Mouse (Mus musculus): ENCODE data around the gene Slc35g1.
"Not testable (repeated sequence)": the region's sequence is repeated elsewhere in the genome, so short reads cannot be mapped to it uniquely, and the experiment has no call there.

Gene Slc35g1

DNA sequence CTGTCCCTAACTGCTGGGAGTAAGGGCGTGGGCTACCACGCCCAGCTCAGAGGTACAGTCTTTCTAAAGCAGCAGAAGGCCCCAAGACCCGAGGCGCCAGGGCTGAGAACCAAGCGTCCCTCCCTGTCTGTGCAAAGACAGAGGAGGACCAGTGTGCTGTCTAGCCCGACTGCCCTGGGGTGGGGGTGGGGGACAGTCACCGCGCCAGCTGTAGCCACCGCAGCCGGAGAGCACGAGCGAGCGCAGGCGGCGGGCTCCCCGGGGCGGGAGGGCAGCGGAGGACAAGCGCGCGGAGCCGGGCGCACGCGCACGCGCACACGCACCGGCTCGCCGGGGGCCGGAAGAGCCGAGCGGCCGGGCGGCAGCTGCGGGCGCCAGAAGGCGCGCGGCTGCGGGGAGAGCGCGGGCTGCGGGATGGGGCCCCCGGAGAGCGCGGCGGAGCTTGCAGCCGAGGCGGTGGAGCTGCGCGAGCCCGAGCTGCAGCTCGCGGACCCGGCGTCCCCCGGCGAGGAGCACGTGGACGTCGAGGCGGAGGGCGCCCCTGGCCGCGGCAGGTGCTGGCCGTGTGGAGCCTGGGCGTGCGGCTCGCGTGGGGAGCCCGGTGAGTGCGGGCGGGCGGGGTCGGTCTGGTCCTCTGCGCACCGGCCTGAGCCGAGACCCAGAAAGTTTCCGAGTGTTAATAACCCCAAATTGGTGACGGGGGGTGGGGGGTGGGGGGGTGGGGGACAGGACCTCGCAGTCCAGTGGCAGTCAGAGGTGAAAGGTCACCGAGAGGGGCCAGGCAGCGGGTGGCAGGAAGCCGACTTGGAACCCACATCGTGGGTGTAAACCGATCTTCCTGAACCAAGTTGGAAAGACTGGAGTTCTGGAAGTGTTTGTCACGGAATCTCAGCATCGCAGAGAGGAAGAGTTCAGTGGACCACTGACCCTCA lies at the start of gene Slc35g1:
Slc35g1 (plus strand) TSS at position 280 of the 932 bp plus-strand sequence.
- DNase-seq (ENCODE audit: low spot score): peak; percentile 27

DNA sequence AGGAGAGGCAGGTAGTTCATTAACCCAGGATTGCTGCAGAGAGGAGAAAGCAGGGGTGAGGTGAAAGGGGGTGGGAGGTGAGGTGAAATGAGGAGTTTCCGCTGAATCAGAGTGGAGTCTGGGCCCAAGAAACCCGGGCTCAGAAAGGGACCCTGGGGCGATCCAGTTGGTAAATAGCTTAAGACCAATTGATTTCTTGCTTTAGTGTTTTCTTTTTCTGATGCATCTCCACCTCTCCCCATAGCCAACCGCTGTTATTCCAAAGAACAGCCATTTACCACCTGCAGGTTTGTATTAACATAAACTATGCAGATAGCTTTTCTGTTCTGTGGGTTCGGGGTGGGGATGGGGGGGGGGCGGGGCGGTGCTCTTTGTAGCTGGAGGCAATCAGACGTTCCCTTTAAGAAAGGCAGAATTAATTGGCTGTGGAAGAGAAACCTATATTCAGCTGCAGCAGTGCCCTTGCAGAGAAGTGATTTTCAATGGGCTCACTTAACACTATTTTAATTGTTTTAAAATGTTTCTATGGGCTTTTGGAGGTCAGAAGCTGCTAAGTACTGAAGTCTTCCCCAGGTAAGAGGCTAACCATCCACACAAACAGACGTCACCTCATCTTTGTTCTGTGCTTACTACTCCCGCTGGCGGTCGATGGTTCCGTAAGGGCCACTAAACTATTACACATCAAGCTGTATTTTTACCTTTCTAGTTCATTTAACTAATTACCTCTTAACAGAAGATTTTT lies 47.3 kb upstream of the Slc35g1 start:
- no peak for DNase-seq (ENCODE audit: low spot score)

DNA sequence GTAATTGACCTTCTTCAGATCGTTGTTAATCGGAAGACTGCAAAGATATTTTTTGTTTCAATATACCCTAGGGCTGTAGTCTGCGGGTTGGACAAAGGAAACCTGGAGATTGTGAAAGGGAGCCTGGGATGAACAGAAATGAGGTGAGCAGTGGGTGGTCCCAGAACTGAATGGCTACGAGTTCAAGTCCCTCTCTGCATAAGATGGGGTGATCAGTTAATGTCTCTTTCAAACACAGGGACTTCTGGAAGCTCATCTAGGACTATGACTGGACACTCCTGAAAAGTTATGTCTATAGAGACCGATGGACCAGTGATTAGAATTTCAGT lies 46.8 kb upstream of the Slc35g1 start:
- no peak for DNase-seq (ENCODE audit: low spot score)

DNA sequence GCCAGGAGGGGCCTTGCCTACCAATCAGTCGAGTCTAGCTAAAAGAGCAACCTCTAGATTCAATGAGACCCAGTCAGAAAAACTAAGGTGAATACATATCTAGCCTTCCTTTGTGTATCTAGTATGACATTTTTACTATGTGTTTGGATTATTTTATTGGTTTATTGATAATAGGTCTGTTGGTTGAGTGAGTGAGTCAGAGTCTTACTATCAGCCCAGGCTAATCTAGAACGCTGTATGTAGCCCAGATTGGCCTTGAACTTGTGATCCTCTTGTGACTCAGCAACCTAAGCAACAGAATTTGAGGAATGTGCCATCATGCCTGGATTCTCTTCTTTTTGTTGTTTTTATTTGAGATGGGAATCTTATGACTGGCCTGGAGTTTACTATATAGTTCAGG lies 44.6 kb upstream of the Slc35g1 start:
- DNase-seq (ENCODE audit: low spot score): no peak

DNA sequence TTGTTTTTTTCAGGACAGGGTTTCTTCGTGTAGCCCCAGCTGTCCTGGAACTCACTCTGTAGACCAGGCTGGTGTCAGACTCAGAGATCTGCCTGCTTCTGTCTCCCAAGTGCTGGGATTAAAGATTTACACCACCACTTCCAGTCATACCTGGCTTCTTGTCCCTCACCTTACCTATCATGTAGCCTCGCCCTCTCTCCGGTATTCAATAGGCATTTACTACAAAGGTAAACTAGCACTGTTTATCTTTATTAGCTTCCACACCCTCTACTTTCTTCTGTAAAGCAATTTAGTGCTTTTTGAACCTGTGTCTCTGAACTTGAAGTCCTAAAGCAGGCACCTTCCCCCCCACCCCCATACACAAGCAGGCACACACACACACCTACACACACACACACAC lies 44.1 kb upstream of the Slc35g1 start:
- DNase-seq (ENCODE audit: low spot score): no peak

DNA sequence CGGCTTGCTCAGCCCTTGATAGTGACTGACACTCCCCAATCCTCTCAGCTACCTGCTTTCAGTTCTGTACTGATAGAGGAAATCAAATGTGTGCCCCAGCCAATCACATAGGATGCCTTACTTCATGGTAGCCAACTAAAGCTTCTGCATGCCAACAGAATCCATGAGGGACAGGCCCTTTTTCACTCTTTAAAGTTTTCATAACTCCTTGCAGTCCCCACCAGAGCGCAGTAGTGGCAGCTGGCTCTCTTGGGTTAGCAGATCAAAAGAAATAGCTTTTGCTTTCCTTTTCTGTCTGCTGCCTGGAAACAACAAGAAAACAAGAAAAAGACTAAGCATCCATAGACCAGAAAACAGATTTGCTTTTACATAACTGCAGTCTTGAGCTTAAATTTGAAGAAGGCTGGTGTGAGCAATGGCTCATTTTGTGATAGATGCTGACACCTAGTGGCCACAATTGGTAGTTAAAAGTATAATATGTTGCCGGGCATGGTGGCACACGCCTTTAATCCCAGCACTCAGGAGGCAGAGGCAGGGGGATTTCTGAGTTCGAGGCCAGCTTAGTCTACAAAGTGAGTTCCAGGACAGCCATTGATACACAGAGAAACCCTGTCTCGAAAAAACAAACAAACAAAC lies 43.2 kb upstream of the Slc35g1 start:
- DNase-seq (ENCODE audit: low spot score): peak; percentile 29

DNA sequence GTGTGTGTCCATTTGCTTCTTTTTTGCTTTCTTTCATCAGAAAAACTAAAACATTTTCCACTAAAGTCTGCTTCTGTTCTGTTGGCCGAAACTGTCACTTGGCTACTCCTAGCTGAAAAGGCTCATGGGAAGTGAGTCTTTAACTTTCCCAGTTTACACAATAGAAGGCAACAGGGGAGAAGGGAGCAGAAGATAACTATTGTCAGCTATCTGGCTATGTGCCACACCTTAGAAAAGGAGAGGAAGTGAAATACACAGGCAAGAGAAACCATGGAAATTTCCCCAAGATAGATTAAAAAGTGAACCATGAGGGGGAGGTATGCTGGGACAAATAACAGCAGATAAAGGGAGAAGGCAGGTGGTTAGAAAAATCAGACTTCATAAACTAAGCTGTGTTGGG lies 41.5 kb upstream of the Slc35g1 start:
- no peak for DNase-seq (ENCODE audit: low spot score)

DNA sequence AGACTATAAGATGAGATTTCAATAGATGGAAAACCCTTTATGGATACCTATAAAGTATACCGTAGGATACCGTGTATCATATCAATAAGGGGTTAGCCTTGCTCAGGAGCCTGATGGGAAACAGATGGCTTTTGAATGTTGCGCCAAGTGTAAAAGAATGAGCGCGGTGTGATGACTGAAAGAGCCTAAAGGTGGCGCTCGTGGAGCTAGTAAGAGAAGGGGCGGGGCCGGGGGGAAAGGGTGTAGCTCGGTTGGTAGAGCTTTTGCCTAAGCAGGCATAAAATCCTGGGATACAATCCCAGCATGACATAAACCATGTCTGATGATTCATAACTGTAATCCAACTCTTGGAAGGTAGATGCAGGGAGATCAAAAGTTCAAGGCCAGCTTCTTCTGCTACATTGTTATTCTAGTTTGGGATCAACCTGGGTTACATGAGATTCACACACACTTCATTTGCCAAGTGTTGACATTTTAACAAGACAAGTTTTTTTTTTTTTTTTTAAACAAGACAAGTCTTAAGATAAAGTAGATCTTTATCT lies 40.9 kb upstream of the Slc35g1 start:
- DNase-seq (ENCODE audit: low spot score): no peak

DNA sequence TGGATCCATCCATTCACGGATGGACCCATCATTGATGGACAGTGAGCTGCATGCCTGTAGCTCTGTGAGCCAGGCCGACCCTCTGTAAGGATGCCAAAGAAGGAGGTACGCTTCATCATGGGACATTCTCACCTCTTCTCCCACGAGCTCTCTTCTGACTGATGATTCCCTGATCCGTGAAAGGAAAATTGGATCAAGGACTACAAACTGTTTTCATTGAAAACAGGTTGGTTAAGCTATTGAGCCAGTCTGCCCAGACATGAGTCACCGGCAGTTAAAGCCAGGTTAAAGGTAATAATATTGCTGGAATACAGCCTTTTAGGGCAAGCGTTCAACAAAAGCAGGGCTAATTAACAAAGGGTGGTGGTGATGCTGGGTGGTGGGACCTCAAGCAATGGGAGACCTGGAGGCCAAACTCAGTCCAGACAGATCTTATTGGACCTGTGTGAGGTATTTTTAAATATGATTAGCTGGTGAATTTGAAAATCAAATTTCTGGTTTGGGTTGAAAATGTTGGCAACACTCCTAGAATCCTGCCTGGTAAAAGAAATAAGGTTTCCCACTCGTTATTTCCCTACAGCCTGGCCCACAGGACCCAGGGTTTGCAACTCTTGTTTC lies 39.5 kb upstream of the Slc35g1 start:
- no peak for DNase-seq (ENCODE audit: low spot score)

DNA sequence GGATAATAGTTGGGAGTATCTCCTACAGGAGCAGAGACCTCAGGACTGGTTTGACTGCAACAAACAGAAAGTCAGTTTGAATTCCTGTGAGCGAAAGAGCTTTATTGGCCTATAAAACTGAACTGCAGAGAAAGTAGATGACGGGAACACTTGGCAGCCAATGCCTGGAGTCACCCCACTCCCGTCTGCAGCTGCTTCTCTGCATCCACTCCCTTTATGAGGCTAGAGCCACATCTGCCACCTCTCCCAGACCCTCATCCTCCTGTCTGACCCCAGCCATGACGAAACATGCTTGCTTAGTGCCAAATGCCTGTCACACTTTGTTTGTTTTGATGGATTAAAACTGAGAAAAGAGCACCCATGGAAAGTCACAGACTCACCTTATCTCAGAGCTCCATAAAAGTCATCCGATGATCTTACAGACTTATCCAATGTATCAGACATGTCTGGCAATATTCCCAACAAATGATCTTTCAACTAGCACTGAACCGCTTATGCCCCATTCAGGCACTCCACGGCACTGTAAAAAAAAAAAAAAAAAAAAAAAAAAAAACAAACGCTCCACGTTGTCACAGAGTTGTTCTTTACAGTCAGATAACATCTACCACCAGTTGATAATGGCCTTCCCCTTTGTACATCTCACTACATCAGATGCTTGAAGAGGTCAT lies 37.7 kb upstream of the Slc35g1 start:
- DNase-seq (ENCODE audit: low spot score): no peak

DNA sequence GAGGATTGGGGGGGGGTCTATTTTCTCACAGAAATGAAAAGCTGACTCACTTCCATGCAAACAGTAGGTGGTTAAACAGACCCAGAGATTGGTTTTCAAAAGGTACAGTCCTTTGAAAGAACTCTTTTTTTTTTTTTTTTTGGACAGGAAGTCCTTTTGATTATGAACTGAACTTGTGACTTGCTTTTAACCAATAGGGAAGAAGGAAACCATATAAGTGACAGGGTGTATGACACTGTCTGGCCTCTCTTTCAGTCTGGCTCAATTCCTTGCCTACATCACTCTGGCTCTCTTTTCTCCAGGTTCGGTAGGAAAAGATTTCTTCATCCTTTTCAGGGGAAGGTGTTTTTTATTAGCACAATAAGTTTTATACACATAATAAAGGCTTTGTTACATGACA lies 36.5 kb upstream of the Slc35g1 start:
- no peak for DNase-seq (ENCODE audit: low spot score)

DNA sequence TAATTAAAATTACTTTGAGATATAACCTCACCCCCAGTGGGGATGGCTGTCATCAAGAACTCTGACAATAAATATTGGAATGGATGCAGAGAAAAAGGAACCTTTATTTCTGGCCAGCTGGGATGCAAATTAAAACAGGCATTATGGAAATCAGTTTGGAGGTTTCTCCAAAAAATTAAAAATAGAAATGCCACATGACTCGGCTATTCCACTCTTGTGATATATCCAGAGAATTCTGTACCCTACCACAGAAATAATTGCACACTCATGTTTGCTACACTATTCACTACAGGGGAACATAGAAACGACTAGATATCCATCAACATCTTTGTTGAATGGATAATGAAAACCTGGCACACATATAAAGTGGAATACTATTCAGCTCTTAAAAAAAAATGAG lies 33.9 kb upstream of the Slc35g1 start:
- DNase-seq (ENCODE audit: low spot score): no peak

DNA sequence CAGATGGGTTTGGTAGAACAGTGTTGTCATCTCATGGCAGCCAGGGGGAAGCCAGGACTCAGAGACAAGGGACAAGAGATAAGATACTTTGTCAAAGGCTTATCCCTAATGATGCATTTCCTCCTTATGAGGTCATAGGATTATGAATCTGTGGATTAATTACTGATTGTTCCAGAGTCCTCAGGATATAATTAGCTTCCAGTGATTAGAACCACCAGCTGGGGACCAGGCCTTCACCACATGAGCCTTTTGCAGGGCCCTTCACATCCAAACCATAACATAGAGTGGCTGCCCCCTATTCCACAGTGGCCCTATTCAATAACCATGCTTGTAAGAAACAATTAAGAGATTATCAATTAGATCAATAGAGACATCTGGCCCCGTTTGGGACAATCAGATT lies 32.4 kb upstream of the Slc35g1 start:
- DNase-seq (ENCODE audit: low spot score): no peak

DNA sequence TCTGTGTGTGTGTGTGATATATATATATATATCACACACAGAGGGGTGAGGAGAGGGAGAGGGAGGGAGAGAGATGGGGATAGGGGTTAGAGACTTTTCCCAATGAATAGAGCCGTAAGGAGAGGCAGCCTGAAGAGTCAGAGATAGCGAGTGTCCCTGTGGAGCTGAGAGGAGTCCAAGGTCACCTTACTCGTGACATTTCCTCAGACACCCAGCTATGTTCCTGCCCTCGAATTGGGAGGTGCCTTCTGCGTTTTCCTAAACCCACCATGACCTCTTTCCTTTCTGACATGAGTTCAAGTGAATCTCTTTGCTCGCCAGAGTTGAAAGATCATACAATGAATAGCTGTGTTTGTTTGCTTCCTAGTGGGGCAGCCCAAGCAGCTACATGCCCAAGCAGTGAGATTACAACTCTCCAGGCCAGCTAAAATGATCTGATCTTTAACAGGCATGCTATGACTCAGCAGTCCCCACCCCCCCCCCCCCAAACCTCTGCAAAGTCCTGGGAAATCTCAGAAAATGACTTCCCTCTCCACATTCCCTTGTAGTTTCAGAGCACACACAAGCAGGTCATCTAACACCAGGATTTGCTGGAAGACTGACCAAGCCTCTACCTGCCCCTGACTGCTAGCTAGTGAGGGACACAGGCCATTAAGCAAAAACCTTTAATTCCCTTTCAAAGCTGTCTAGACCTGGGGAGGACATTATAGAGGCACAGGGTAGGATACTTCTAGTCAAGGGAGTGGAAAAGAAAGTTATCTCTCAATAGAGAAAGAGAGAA lies 31.7 kb upstream of the Slc35g1 start:
- no peak for DNase-seq (ENCODE audit: low spot score)

DNA sequence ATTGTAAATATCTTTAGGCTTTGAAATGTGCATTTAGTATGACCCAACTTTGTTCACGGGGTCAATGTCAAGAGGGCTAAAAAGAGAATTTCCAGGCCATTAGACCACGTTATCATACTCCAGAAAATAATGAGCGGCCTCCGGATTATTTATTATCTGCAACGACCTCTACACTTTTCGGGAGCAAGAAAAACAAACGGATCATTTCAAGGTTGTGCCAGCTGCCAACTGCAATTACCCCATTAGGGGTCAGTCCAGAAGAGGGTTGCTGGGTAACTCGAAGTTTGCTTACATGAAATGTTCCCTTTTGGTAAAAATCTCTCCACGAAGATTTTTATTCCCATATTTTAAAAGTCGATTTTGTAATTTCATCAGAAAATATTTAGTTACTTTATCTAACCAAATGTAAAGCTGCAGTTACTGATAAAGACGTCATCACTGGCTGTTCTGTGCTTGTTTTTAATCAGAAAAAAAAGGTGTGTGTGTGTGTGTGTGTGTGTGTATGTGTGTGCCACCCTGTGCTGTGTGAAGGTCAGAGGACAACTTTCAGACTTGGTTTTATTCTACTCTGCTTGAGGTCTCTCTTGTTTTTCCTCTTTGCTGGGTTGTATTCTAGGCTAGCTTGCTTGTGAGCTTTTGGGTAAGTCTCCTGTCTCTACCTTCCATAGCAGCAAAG lies 30.7 kb upstream of the Slc35g1 start:
- no peak for DNase-seq (ENCODE audit: low spot score)

DNA sequence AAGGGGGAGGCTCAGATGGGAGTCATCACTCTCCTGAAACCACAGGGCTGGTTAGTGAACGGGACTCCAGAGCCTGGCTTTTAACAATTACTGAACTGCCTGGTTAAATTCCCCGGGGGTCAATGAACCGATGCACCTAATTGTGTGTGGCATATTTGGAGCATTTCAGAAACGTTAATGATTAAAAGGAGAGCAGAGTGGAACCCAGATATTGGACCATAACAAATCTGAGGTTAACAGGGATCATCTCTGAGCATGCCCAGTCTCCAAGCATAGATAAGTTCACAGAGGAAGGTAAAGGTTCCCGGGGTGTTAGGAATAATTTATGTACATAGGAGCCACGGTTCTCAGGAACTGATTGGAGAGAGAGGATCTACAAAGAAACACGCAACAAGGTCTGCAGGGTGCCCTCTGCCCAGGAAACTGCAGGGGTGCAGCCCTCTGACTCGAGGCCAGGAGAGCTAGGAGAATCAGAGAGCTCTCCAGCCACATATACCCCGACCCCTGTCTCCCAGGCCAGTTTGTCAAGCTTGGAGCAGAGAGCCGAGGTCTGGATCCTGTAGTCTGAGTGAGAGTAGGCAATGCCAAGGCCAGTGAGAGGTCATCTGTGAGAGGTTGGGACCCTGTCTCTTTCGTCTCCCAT lies 23.2 kb upstream of the Slc35g1 start:
- DNase-seq (ENCODE audit: low spot score): no peak

DNA sequence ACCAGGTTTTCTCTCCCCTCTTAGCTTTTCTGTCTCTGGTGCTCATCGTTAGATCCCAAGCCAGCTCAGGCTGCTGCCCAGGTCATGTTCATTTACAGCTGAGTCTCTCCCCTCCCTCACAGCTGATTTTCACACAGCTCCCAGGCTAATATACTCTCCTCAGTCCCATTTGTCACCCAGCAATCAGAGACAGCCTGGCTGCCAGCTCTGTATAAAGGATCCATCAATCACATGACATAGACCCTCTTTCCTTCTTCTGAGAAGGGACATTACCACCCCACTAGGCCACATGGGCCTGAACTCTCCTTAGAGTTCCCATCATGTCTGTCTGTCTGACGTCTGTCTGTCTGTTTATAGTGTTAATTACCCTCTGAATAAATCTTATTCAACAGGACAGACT lies 22.4 kb upstream of the Slc35g1 start:
- DNase-seq (ENCODE audit: low spot score): no peak

DNA sequence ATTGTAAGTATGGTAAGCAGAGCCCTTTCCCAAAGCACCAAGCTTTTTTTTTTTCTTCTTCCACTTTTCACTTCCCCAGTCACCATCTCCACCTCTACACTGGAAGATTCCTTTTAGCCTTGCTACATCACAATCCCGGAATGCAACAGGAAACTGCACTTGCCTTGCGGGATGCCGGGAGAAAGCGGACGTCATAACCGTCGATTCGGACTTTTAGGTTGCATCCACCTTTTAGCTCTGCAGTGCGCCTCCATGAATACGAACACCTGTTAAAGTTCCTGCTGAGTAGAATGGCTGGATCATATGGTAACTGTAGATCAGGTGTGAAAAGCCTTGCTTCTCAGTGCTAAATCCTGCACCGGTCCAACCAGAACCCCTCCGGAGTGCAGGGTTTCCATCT lies 12.0 kb upstream of the Slc35g1 start:
- no peak for DNase-seq (ENCODE audit: low spot score)

DNA sequence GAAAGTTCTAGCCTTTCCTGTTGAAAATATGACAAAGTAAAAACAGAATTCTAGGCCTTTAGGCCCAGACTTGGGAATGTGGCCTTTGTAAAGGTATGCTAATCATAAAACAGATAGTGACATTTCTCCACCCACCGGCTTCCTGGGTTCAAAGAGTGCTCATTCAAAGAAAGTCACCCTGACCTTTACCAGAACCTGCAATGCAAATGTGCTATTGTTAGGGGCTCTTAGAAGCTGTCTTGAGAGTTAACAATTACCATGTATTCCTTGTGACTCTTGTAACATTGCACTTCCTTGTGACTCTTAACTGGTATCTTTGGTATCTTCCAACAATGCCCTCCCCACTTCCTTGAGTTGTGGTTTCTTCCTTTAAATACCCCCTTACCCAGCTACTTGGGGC lies 8.8 kb upstream of the Slc35g1 start:
- DNase-seq (ENCODE audit: low spot score): not testable (repeated sequence)

DNA sequence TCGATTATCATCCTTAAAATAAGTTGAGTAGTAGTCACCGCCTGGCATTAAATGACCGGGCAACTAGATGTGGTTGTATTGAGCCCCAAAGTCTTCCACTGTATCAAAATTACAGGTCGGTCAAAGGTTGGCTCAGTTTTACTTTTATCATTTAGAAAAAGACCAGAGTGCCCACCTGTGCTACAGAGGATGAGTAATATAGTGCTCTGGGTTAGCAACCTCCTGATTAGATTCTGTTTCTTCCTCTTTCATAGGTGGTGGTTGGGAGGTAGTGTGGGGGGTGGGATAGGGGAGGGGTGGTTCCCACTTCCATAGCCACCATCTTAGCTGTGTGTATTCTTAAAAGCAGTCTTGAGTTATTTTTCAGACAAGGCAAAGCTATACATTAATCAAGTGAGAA lies 7.9 kb upstream of the Slc35g1 start:
- DNase-seq (ENCODE audit: low spot score): no peak
